9 mouse cellular contexts compared by ENCODE assay signal in genomic region chr7:37290493-37291045, GRCm38 (mm10).
A peak's percentile ranks its signal among the peaks of the same experiment; 100 is the strongest.
DNase-seq lines count a peak whose midpoint lies in the region; ATAC-seq lines count a peak whose summit lies in the region.
"Had no signal": no experiment of that assay in that cellular context is flagged by ENCODE, and none has a peak within 500 bp of the region (broad histone marks: within the 10 kb centered on the region; RNA-seq: fewer than 3 reads in every experiment).

No protein-coding gene starts in this region.

- H3K27me3 ChIP-seq in hindbrain, embryonic 12.5 days, result no peaks in the 10 kb centered on the region
- H3K27me3 ChIP-seq in midbrain, embryonic 15.5 days (replicated peaks), result no peaks in the 10 kb centered on the region
- H3K27me3 ChIP-seq: stomach, embryonic 15.5 days had no signal

- H3K9ac ChIP-seq in hindbrain, embryonic 12.5 days, result no peak overlapping the region
- no peak overlapping the region for H3K9ac ChIP-seq in midbrain, embryonic 15.5 days
- H3K9ac ChIP-seq: stomach, embryonic 15.5 days had no signal

- ATAC-seq in hindbrain, embryonic 12.5 days (ENCODE audit: low FRiP score), result peak; percentile 56; the same call in 1 of the 2 replicates
- no peak for ATAC-seq in midbrain, embryonic 15.5 days (replicated peaks)

- H3K36me3 ChIP-seq in hindbrain, embryonic 12.5 days, result no peaks in the 10 kb centered on the region
- H3K36me3 ChIP-seq in midbrain, embryonic 15.5 days (replicated peaks), result no peaks in the 10 kb centered on the region
- H3K36me3 ChIP-seq: stomach, embryonic 15.5 days had no signal

- H3K4me3 ChIP-seq in hindbrain, embryonic 12.5 days, result 0 out of 2 replicates have a peak overlapping the region, but pooled peaks have one; percentile 3
- H3K4me3 ChIP-seq in midbrain, embryonic 15.5 days, result no peak overlapping the region
- H3K4me3 ChIP-seq: stomach, embryonic 15.5 days had no signal

- peak overlapping the region; percentile 40 for H3K4me2 ChIP-seq in hindbrain, embryonic 12.5 days (replicated peaks)
- peak overlapping the region; percentile 37 for H3K4me2 ChIP-seq in midbrain, embryonic 15.5 days
- H3K4me2 ChIP-seq: stomach, embryonic 15.5 days had no signal

- 25% methylated on average over 19 of the region's 19 CpGs for WGBS in hindbrain, embryonic 12.5 days
- 18% methylated on average over 19 of the region's 19 CpGs for WGBS in midbrain, embryonic 15.5 days

- no peaks in the 10 kb centered on the region for H3K9me3 ChIP-seq in hindbrain, embryonic 12.5 days (replicated peaks)
- H3K9me3 ChIP-seq in midbrain, embryonic 15.5 days, result no peaks in the 10 kb centered on the region
- H3K9me3 ChIP-seq: stomach, embryonic 15.5 days had no signal

- DNase-seq in heart, adult 11 months, result peak; percentile 92
- DNase-seq in heart, adult 8-10 months (ENCODE audit: low spot score), result no peak
- peak; percentile 24 for DNase-seq in embryo, embryonic 11 days
- no peak for DNase-seq in layer of hippocampus, adult 11-12 months (ENCODE audit: low spot score)
- no peak for DNase-seq in thymus, postnatal 36 days
- DNase-seq in layer of hippocampus, postnatal 25 days (ENCODE audit: extremely low spot score in 1 of 2, low spot score in 1 of 2), result no peak

- H3K4me1 ChIP-seq in hindbrain, embryonic 12.5 days, result peaks cover 13% of the 10 kb centered on the region
- peaks cover 10% of the 10 kb centered on the region for H3K4me1 ChIP-seq in midbrain, embryonic 15.5 days

- no peak overlapping the region for H3K27ac ChIP-seq in hindbrain, embryonic 12.5 days
- H3K27ac ChIP-seq in midbrain, embryonic 15.5 days, result no peak overlapping the region
- H3K27ac ChIP-seq: stomach, embryonic 15.5 days had no signal

Comparison
In these comparisons a context has a peak if more than half of its experiments do, and no peak if none do; other contexts are left out.
1. DNase-seq: peak in heart, adult 11 months (single experiment) and embryo, embryonic 11 days (single experiment); none in heart, adult 8-10 months (single experiment), layer of hippocampus, adult 11-12 months (single experiment), thymus, postnatal 36 days (0 of 2) and layer of hippocampus, postnatal 25 days (0 of 2).